Mouse (Mus musculus) forebrain, embryonic 14.5 days (tissue): Measurements from ENCODE around the gene Uhrf1. TPM values are rescaled to one million over a fixed set of nuclear protein-coding genes. Genes with fewer than 3 reads are reported as not detected.

ENCODE experiments used
- ATAC-seq: fragments of 200-750 bp; cut with Nextera tagmentation; 2 replicates; pipeline ENCODE4 v1.8.0; 2017; ENCODE audit warnings: mild to moderate bottlenecking, moderate library complexity
- DNase-seq: peaks from one replicate; pipeline ENCODE4 v3.0.0-alpha.2; 2015; ENCODE audit warnings: low spot score
- H3K27ac ChIP-seq: fragments of 300-500 bp; sonication (generic); 2 replicates; pipeline ENCODE4 v1.5.1; 2014; ENCODE audit warnings: low read depth, mild to moderate bottlenecking, control low read depth, low read length, moderate library complexity
- H3K27me3 ChIP-seq: fragments of 300-500 bp; sonication (generic); replicated peaks from 2 replicates; pipeline ENCODE4 v1.6.1; 2014; ENCODE audit warnings: low read length, control low read depth, mixed read lengths; ENCODE audit not compliant: control insufficient read depth, insufficient read depth
- H3K36me3 ChIP-seq: fragments of 300-500 bp; sonication (generic); 2 replicates; pipeline ENCODE4 v1.6.1; 2014; ENCODE audit warnings: low read length, control low read depth; ENCODE audit not compliant: control insufficient read depth, insufficient read depth
- H3K4me1 ChIP-seq: fragments of 300-500 bp; sonication (generic); 2 replicates; pipeline ENCODE4 v1.6.1; 2014; ENCODE audit warnings: antibody characterized with exemption, low read length, control low read depth; ENCODE audit not compliant: control insufficient read depth, insufficient read depth
- H3K4me2 ChIP-seq: fragments of 300-500 bp; sonication (generic); 2 replicates; pipeline ENCODE4 v1.6.1; 2014; ENCODE audit warnings: mild to moderate bottlenecking, control low read depth, low read length
- H3K4me3 ChIP-seq: fragments of 300-500 bp; sonication (generic); 2 replicates; pipeline ENCODE4 v1.5.1; 2014; ENCODE audit warnings: low read depth, low read length, control low read depth
- H3K9ac ChIP-seq: fragments of 300-500 bp; sonication (generic); 2 replicates; pipeline ENCODE4 v1.6.1; 2014; ENCODE audit warnings: mild to moderate bottlenecking, low read length, control low read depth, moderate library complexity
- H3K9me3 ChIP-seq: fragments of 300-500 bp; sonication (generic); replicated peaks from 2 replicates; pipeline ENCODE4 v1.6.1; 2016; ENCODE audit warnings: low read length, control low read depth, mixed read lengths; ENCODE audit not compliant: control insufficient read depth
- WGBS: fragments of 180-500 bp; shearing (Covaris S2); extraction: QIAGEN DNeasy Blood & Tissue Kit; methylation state at CpG from one replicate; pipeline ENCODE4 v1.1.7; 2014; 5-methylcytosine and 5-hydroxymethylcytosine counted together
- polyA plus RNA-seq: library from polyadenylated mRNA; unstranded; fragments of >200 nt; fragmentation: Nextera tagmentation; extraction: Ambion mirVana; gene quantifications from 2 replicates; pipeline ENCODE4 v1.2.1, GENCODE M21; 2014

Gene Uhrf1
- polyA plus RNA-seq, 1 experiment from 2014 or later, result 47.4 TPM

GRCm38 (mm10) chr17:56259301-56260037 is 43.7 kb upstream of the Uhrf1 start:
- H3K27ac ChIP-seq, result no peak overlapping the region
- H3K36me3 ChIP-seq, result peaks cover 55% of the 10 kb centered on the region
- no peak overlapping the region for H3K4me3 ChIP-seq
- peaks cover 4% of the 10 kb centered on the region for H3K4me1 ChIP-seq
- no peaks in the 10 kb centered on the region for H3K9me3 ChIP-seq
- H3K4me2 ChIP-seq, result no peak overlapping the region
- DNase-seq (no peak), ATAC-seq (no peak)
- H3K27me3 ChIP-seq, result no peaks in the 10 kb centered on the region
- H3K9ac ChIP-seq, result no peak overlapping the region
- WGBS, result 93% methylated on average over 10 of the region's 10 CpGs

- Histone ChIP-seq H3K27me3 (no peaks in the 10 kb centered on the region), H3K4me1 (peaks cover 4% of the 10 kb centered on the region), H3K4me3 (no peak overlapping the region), H3K4me2 (no peak overlapping the region), H3K27ac (no peak overlapping the region), H3K9ac (no peak overlapping the region), H3K36me3 (peaks cover 63% of the 10 kb centered on the region), H3K9me3 (no peaks in the 10 kb centered on the region)
- 71% methylated on average over 3 of the region's 3 CpGs for WGBS
- no peak for DNase-seq
- no peak for ATAC-seq
Measured at GRCm38 (mm10) chr17:56261166-56261565, 42.0 kb upstream of the Uhrf1 start.

- Histone ChIP-seq H3K9me3 (no peaks in the 10 kb centered on the region), H3K27ac (no peak overlapping the region), H3K4me1 (peaks cover under 1% of the 10 kb centered on the region), H3K36me3 (peaks cover 63% of the 10 kb centered on the region), H3K27me3 (no peaks in the 10 kb centered on the region), H3K4me3 (no peak overlapping the region), H3K4me2 (no peak overlapping the region), H3K9ac (no peak overlapping the region)
- ATAC-seq, result no peak
- 90% methylated on average over 3 of the region's 3 CpGs for WGBS
- DNase-seq, result no peak
Measured at GRCm38 (mm10) chr17:56262645-56263094, 40.5 kb upstream of the Uhrf1 start.

GRCm38 (mm10) chr17:56264020-56264419 is 39.1 kb upstream of the Uhrf1 start:
- Histone ChIP-seq H3K27me3 (no peaks in the 10 kb centered on the region), H3K9ac (no peak overlapping the region), H3K4me2 (no peak overlapping the region), H3K4me3 (no peak overlapping the region), H3K9me3 (no peaks in the 10 kb centered on the region), H3K36me3 (peaks cover 51% of the 10 kb centered on the region), H3K4me1 (no peaks in the 10 kb centered on the region; the same call in 1 of the 2 replicates), H3K27ac (no peak overlapping the region)
- WGBS, result 18% methylated on average over 8 of the region's 8 CpGs
- peak; percentile 86 for DNase-seq
- ATAC-seq, result peak; percentile 73; the same call in 1 of the 2 replicates

GRCm38 (mm10) chr17:56265011-56265410 is 38.1 kb upstream of the Uhrf1 start:
- WGBS, result 98% methylated on average over 4 of the region's 4 CpGs
- no peaks in the 10 kb centered on the region for H3K27me3 ChIP-seq
- DNase-seq, result no peak
- no peak for ATAC-seq
- H3K36me3 ChIP-seq, result peaks cover 41% of the 10 kb centered on the region
- no peak overlapping the region for H3K27ac ChIP-seq
- no peak overlapping the region for H3K9ac ChIP-seq
- H3K4me3 ChIP-seq, result no peak overlapping the region
- no peaks in the 10 kb centered on the region for H3K9me3 ChIP-seq
- H3K4me2 ChIP-seq, result no peak overlapping the region
- no peaks in the 10 kb centered on the region for H3K4me1 ChIP-seq

- ATAC-seq, result no peak
- no peaks in the 10 kb centered on the region for H3K9me3 ChIP-seq
- no peak overlapping the region for H3K9ac ChIP-seq
- WGBS, result 91% methylated on average over 3 of the region's 3 CpGs
- no peak overlapping the region for H3K4me2 ChIP-seq
- H3K4me3 ChIP-seq, result no peak overlapping the region
- no peaks in the 10 kb centered on the region for H3K27me3 ChIP-seq
- no peak overlapping the region for H3K27ac ChIP-seq
- DNase-seq, result no peak
- H3K4me1 ChIP-seq, result no peaks in the 10 kb centered on the region
- H3K36me3 ChIP-seq, result peaks cover 33% of the 10 kb centered on the region
Measured at GRCm38 (mm10) chr17:56265869-56266268, 37.3 kb upstream of the Uhrf1 start.

- DNase-seq (no peak), ATAC-seq (no peak)
- Histone ChIP-seq H3K36me3 (peaks cover 29% of the 10 kb centered on the region), H3K27ac (no peak overlapping the region), H3K9me3 (no peaks in the 10 kb centered on the region), H3K4me2 (no peak overlapping the region), H3K27me3 (no peaks in the 10 kb centered on the region), H3K4me3 (no peak overlapping the region), H3K4me1 (no peaks in the 10 kb centered on the region), H3K9ac (no peak overlapping the region)
- WGBS, result 63% methylated on average over 3 of the region's 3 CpGs
Measured at GRCm38 (mm10) chr17:56266271-56266670, 36.9 kb upstream of the Uhrf1 start.

GRCm38 (mm10) chr17:56269153-56269630 is 33.9 kb upstream of the Uhrf1 start:
- H3K4me2 ChIP-seq, result peak overlapping the region; percentile 42
- 0 out of 2 replicates have a peak overlapping the region, but pooled peaks have one; percentile 15 for H3K27ac ChIP-seq
- 23% methylated on average over 12 of the region's 12 CpGs for WGBS
- H3K36me3 ChIP-seq, result peaks cover 8% of the 10 kb centered on the region; the same call in 1 of the 2 replicates
- peak overlapping the region; percentile 21 for H3K4me3 ChIP-seq
- ATAC-seq (peak; percentile 87), DNase-seq (peak; percentile 93)
- H3K9ac ChIP-seq, result peak overlapping the region; percentile 40
- no peaks in the 10 kb centered on the region for H3K27me3 ChIP-seq
- H3K4me1 ChIP-seq, result no peaks in the 10 kb centered on the region
- no peaks in the 10 kb centered on the region for H3K9me3 ChIP-seq

- no peaks in the 10 kb centered on the region for H3K9me3 ChIP-seq
- H3K9ac ChIP-seq, result peak overlapping the region; percentile 5; the same call in 1 of the 2 replicates
- peaks cover 7% of the 10 kb centered on the region; the same call in 1 of the 2 replicates for H3K36me3 ChIP-seq
- H3K27me3 ChIP-seq, result no peaks in the 10 kb centered on the region
- WGBS, result 74% methylated on average over 3 of the region's 3 CpGs
- DNase-seq (no peak), ATAC-seq (peak; percentile 14; the same call in 1 of the 2 replicates)
- peak overlapping the region; percentile 21; the same call in 1 of the 2 replicates for H3K4me3 ChIP-seq
- peak overlapping the region; percentile 42 for H3K4me2 ChIP-seq
- no peak overlapping the region for H3K27ac ChIP-seq
- no peaks in the 10 kb centered on the region for H3K4me1 ChIP-seq
Measured at GRCm38 (mm10) chr17:56269741-56270140, 33.4 kb upstream of the Uhrf1 start.
